Comparison of ENCODE assay signal across 8 mouse cellular contexts in the genomic region with DNA sequence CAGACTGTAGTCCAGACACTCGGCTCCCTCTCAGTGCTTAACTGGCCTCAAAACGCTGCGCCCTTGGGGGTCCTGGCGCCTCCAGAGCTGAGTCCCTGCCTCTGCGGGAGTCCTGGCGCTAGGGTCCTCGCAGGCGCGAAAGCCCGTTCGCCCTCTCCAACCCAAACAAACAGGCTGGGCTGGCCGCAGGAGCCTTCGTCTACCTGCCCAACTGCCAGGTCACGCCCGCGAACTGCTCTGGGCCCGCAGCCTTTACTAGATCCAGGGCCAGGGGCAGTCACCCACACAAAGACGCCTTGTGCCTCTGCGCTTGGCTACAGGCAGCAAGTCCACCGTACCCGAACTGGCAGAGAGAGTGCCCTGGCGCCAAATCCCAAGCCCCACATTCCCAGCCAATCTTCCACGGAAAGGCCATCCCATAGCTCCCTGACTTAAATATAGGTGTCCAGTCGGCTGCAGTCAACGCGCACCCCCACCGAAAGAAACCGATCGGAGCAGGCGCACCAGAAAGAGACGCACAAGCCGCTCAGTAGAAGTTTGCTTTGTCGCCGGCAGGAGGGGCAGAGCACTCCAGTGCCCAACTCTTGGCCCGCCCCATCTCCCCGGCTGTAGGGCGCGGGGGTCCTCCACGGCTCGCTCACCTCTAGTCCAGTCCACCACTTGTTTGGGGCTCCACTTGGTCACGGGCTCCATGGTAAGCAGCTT. TPM values are rescaled to one million over a fixed set of nuclear protein-coding genes. Genes with fewer than 3 reads are reported as not detected.
DNase-seq lines count a peak whose midpoint lies in the region; ATAC-seq and TF ChIP-seq lines count a peak whose summit lies in the region.

No protein-coding gene starts in this region.

- peak overlapping the region; percentile 75 for H3K4me3 ChIP-seq in forebrain, embryonic 16.5 days (replicated peaks; ENCODE audit: low read length)
- H3K4me3 ChIP-seq in neural tube, embryonic 13.5 days, result peak overlapping the region; percentile 80
- peak overlapping the region; percentile 85 for H3K4me3 ChIP-seq in testis, adult 2 months (ENCODE audit: control insufficient read depth, low read depth, low read length)

- H3K9ac ChIP-seq in forebrain, embryonic 16.5 days (replicated peaks; ENCODE audit: low read depth, low read length), result peak overlapping the region; percentile 59
- H3K9ac ChIP-seq in neural tube, embryonic 13.5 days, result peak overlapping the region; percentile 78

- peak; percentile 12; the same call in 1 of the 2 replicates for TF ChIP-seq CTCF in testis, adult 2 months (IDR thresholded peaks at IDR 0.05; ENCODE audit: control insufficient read depth, insufficient read depth, insufficient replicate concordance, low read depth, low read length)

- peak overlapping the region; percentile 88 for H3K4me2 ChIP-seq in forebrain, embryonic 16.5 days (ENCODE audit: low read length)
- peak overlapping the region; percentile 98 for H3K4me2 ChIP-seq in neural tube, embryonic 13.5 days

- WGBS in forebrain, embryonic 16.5 days, result 0% methylated on average over 41 of the region's 41 CpGs
- WGBS in neural tube, embryonic 13.5 days, result under 1% methylated on average over 41 of the region's 41 CpGs

- H3K27me3 ChIP-seq in forebrain, embryonic 16.5 days (replicated peaks; ENCODE audit: control insufficient read depth, insufficient read depth, low read length), result no peaks in the 10 kb centered on the region
- peaks cover 3% of the 10 kb centered on the region for H3K27me3 ChIP-seq in neural tube, embryonic 13.5 days
- H3K27me3 ChIP-seq in testis, adult 2 months (ENCODE audit: control insufficient read depth, insufficient read depth, low read length), result no peaks in the 10 kb centered on the region

- TF ChIP-seq POLR2A in testis, adult 2 months (IDR thresholded peaks at IDR 0.05; ENCODE audit: control insufficient read depth, low read depth, low read length), result no peak; the same call in 1 of the 2 replicates

- intact Hi-C loops in heart, postnatal 25 days (cut with DNase I), result loop anchor here (5.0 kb wide), 4 partner anchors 66 to 134 kb away; no protein-coding TSS in a partner anchor

- DNase-seq in ES-CJ7 (ENCODE audit: low read depth, low spot score), result peak; percentile 74
- peak; percentile 80 to 81 for DNase-seq in cerebellum, adult 18-20 months
- DNase-seq in heart, postnatal 25 days (ENCODE audit: low spot score), result peak; percentile 64
- DNase-seq in layer of hippocampus, adult 18-20 months (ENCODE audit: low spot score in 2 of 2), result peak; percentile 22 to 49
- peak; percentile 78 to 79 for DNase-seq in lung, adult 18-20 months

- peak; percentile 81 for ATAC-seq in forebrain, embryonic 16.5 days
- ATAC-seq in neural tube, embryonic 13.5 days (ENCODE audit: low read depth), result peak; percentile 87

- H3K4me1 ChIP-seq in forebrain, embryonic 16.5 days (replicated peaks; ENCODE audit: control insufficient read depth, insufficient read depth, low read length), result peaks cover 12% of the 10 kb centered on the region
- H3K4me1 ChIP-seq in neural tube, embryonic 13.5 days (replicated peaks), result peaks cover 20% of the 10 kb centered on the region
- peaks cover 6% of the 10 kb centered on the region for H3K4me1 ChIP-seq in testis, adult 2 months (ENCODE audit: control insufficient read depth, insufficient read depth, low read length)

- H3K36me3 ChIP-seq in forebrain, embryonic 16.5 days (ENCODE audit: control insufficient read depth, insufficient read depth), result no peaks in the 10 kb centered on the region
- H3K36me3 ChIP-seq in neural tube, embryonic 13.5 days, result no peaks in the 10 kb centered on the region
- H3K36me3 ChIP-seq in testis, adult 2 months (ENCODE audit: control insufficient read depth, insufficient read depth, low read length), result no peaks in the 10 kb centered on the region

- no peaks in the 10 kb centered on the region for H3K9me3 ChIP-seq in forebrain, embryonic 16.5 days (ENCODE audit: control insufficient read depth, low read length)
- H3K9me3 ChIP-seq in neural tube, embryonic 13.5 days, result no peaks in the 10 kb centered on the region

- H3K27ac ChIP-seq in forebrain, embryonic 16.5 days (ENCODE audit: low read length), result no peak overlapping the region
- peak overlapping the region; percentile 71 for H3K27ac ChIP-seq in neural tube, embryonic 13.5 days (replicated peaks)
- peak overlapping the region; percentile 72 for H3K27ac ChIP-seq in testis, adult 2 months (ENCODE audit: control insufficient read depth, insufficient read depth, low read depth, low read length)

RNA-seq across cellular contexts. Expression of gene Cnksr3, which starts 0.9 kb away (rescaled TPM):
- 2.0 and 3.4 TPM in 2 replicates for polyA plus RNA-seq in forebrain, embryonic 16.5 days (2015; fragmentation: Nextera tagmentation; extraction: Ambion mirVana)
- 10 to 100 TPM; 20.0 to 20.8 TPM for total RNA-seq in heart, postnatal 25 days (2021)
- total RNA-seq in layer of hippocampus, adult 18-20 months (2021), result 1 to 10 TPM; 3.7 to 4.6 TPM
- 2.6 and 3.7 TPM in 2 replicates for polyA plus RNA-seq in neural tube, embryonic 13.5 days (2015; fragmentation: Nextera tagmentation; extraction: Ambion mirVana)
- 5.3 and 5.6 TPM in 2 replicates for polyA plus RNA-seq in testis, adult 2 months (2012; rRNA removed)
